Mouse (Mus musculus) spleen, postnatal 14 days (tissue): Measurements from ENCODE around the gene Bub1b.

ENCODE experiments used
- DNase-seq, 2 experiments: peaks; one replicate each; pipeline ENCODE4 v3.0.0; 2021 to 2022; ENCODE audit warnings: low spot score in 2 of 2

The Bub1b gene

DNA sequence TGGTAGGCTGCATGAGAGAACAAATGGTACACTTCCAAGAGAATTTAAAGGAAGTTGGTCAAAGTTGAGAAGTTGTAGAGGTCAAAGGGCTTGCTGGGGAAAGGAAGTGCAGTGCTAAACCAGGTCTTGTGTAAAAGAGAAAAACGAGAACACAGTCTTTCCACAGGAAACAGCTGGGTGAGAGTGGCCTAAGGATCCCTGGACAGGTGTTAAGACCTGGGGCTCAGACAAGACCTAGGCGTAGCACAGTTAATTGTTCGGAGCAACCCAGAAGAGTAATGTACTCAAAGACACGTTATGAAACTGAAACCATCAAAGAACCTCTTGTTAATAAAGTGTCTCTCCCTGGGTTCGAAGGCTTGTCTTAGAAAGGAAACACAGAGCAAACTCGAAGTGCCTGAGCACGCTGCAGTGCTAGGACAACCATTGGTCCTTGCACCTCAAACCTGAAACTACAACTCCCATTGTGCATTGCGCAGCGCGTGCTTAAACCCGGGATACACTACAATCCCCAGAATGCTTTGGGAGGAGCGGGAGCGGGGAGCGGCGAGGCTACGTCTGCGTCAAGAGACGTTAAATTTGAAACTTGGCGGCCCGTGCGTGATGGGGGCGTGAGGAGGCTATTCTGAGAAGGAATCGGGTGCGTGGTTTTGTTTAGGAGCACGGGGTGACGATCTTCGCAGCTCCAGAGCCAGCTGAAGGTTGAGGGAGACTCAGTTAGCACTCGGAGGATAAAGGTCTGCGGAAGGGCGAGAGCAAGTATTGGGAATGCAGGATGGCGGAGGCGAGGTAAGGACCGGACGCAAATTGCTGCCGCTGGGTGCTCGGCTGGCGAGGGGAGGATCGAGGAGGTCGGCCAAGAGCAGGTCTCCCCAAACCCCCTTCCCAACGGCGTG, at the start of gene Bub1b:
Gene Bub1b, plus strand, starts transcription at position 539 of the 896 bp plus-strand sequence.
- peak; percentile 78 to 90 for DNase-seq

DNA sequence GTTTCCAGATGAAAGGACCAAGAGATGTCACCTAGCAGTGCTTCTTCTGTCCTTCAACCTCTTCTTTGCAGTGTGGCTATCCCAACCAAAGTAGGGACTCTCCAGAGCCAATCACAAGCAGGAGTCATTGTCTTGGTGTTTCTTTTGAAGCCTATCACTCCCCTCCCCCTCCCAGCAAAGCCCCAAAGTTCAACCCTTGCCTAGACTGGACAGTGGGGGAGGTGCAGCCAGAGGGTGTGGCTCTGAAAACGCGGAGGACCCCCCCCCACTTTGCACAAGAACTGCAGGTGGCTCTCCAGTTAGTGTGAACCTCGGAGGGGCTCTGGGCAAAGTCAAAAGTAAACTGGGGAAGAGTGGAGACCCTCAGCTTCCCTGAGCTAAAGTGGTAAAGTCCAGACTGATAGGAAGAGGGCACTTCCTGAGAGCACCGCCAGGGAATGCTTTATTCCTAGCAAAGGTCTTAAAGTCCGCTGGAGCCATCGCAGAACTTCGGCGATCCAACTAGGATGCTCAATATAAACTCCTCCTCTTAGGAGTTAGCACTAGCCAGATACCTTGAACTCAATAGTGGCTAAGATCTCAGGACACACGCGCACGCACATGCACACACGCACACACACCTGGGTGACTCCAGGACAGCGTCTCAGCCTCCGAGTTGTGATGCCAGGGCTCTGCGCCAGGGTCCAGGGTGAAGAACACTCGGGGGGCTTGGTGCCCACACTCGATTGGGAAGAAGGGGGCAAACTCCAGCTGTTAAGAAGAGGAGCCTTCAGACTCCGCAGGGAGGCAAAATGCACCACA, 49.4 kb upstream of the Bub1b start:
- no peak for DNase-seq

DNA sequence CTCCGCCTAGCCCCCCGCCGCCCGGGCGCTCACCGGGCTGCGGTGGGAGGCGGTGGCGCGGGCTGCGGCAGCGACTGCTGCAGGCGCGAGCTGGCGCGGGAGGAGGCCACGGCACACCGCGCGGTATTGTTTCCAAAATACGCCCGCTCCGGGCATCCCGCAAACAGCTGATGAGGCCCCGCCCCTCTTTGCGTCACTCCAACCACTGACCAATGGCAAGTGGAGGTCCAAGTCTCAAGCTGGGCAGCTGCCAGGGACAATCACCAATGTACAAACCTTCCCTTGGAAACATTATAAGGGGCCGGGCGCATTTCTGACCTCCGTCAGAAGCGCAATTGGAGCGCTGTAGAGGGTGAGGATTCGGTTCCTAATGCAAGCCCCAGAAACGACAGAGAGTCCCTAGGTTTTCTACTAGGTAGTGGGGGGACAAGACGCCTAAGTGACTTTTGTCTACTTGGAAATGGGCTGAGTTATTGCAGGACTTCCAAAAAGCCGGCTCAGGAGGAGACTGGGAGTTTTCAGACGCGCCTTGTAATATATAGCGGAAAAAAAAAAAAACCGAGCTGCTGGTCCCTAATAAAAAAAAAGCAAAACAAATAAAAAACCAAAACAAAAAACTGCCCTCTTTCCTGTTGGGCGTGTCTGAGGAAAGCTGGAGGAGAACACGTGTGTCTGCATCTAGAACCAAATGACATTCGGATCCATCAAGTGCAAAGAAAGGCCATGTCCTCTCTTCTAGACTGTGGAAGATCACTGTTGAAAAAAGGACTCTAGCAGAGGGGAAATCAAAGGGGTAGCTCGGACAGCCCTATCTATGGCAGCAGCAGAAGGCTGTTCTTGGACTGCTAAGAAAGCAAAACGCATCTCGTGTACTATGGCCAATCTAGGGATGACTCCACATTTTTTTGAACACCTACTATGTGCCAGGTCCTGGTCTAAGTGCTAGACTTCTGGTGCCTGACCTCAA, 48.2 kb upstream of the Bub1b start, which contains the start of gene Bmf:
Gene Bmf, minus strand, starts transcription at position 181 of the 967 bp plus-strand sequence.
- DNase-seq = peak; percentile 78 to 84

DNA sequence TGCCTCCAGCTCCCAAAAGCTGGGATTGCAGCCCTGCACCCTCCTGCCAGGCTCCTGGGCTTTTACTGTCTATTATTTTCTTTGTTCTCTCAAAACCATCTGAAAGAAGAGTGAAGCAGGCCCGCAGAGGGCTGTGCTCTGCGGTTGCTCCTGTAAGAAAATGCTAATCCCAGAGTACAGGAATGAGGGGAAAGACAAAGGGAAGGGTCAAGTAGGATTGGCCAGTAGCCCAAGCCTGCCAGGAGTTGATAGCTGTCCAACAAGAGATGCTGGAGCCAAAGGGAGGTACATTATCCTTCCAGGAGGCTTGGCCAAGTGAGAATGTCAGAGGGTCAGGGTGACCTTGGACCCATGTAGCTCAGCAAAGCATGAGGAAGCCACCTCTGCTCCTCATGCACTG, 46.4 kb upstream of the Bub1b start:
- no peak for DNase-seq

DNA sequence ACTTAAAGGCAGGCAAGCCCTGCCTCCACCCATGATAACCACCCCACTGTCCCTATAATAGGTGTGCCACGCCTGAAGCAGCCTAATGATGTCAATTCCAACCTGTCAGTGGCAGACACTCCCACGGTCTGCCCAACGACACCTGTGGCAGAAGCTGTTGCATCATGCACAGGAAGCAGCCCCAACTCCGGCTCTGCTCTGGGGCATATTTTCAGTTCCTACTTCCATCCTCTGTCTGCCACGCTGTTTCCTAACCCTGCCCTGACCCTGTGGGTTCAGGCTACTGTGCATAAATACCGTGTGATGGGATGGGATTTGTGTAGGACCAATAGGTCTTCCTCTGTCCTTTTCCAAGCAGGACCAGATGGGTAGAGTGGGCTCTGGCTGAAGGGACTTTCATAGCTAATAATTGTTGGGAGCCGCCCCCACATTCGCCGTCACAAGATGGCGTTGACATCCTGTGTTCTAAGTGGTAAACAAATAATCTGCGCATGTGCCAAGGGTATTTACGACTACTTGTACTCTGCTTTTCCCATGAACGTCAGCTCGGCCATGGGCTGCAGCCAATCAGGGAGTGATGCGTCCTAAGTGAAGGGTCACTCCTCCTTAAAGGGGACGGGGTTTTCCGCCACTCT, 43.5 kb upstream of the Bub1b start:
- DNase-seq = peak in 1 of 2 experiments; percentile 48

DNA sequence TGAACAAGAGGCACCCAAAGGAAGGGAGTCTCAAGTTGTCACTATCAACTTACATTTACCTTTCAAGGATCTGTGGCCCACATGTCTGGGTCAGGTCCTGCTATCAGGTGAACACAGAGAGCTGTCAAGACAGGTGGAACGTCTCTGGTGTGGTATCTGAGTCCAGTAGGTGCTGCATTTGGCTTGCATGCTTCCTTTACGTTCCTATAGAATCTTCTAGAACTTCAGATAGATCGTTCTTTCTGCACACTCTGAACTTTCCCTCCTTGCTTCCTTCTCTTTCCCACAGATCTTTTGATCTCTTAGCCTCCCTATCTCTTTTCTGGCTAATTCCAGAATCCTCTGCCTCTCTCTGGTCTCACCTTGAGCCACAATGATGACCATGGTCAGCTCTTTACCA, 39.6 kb upstream of the Bub1b start:
- no peak for DNase-seq

DNA sequence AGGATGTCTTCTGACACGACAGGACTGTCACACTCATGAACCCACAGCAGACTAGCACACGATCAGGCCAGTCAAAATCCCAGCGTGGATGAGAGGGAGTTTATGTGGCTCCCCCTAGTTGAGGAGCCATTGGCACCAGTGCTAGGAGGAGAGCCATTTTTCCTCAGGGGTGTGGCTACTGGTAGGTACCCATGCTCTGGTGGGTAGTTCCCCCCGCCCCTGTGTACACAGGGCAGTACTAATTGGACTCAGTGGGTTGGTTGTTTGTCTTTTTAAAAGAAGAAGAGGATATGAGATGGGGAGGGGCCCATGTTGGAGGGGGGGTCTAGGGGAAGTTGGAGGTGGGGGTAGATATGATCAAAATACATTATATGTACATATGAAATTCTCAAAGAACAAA, 36.0 kb upstream of the Bub1b start:
- no peak for DNase-seq

DNA sequence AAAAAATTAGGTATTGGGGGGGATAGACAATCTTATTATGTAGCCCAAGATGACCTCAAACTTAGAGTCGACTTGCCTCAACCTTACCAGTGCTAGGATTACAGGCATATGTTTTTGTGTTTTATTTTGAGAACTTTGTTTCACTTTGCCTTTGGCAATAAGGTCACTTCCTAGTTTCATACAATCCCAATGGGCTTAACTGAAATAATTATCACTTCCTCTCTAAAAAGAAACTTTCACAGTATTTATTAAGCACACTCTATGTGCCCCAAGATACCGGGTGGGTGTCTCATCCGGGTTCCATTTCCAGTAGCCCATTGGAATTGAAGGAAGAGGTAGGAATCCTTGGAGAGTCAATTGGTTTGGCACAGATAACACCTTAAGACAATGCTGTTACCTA, 35.6 kb upstream of the Bub1b start:
- no peak for DNase-seq

DNA sequence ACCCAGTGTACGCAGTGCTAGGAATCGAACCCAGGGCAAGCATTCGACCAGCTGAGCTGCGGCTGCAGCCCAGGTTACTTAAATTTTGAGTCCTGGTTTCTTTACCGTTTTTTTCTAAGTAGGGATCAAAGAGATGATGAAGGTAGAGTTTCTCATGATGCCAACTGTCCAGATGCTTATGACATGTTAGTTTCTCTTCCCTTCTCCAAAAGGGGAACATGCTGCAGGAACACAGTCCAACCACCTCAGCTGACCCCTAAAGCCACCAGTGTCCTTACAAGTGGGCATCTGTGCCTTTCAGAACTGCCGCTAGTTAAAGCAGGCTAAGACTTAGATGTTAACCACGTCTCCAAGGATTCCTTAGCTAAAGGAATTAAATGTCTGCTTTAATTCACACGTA, 30.8 kb upstream of the Bub1b start:
- no peak for DNase-seq

DNA sequence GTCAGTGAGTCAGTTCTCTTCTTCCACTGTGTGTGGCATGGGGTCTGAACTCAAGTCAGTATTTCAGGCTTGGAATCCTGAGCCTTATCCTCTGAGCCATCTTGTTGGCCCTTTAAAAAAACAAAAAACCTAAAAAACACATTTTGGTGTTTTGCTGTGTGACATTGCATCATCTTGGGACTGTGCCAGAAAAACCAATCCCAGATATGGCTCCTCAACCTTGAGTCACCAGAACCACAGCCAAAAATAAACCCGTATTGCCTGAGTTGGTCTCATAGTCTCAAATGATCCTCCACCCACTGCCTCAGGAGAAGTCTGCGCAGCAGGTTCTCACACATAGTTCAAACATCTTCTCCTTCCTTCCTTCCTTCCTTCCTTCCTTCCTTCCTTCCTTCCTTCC, 27.1 kb upstream of the Bub1b start:
- no peak for DNase-seq

DNA sequence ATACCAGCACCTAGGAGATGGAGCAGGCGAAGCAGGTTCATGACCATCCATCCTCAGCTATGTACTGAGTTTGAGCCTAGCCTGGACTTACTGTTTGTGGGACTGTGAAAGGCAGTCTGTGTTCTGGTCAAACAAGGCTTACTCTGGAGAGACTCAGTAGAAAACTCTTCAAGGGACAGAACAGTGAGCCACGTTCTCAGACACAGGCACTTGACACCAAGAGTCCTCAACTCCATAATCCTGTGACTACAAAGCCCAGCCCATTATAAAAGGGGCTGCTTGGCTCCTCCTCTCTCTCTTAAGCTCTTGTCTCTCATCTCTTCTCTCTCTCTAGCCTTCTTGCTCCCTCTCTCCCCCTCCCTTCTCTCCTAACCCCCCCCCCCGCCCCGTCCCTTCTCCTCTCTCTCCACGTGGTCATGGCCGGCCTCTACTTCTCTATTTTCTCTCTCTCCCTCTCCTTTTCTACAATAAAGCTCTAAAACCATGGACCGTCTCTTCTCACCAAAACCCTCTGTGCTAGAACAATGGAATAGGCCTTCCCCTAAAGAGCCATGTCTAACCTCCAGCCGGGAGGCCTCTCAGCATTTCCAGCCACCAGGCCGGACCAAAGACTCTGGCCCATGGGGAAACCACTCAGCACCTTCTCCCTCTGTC, 25.7 kb upstream of the Bub1b start:
- DNase-seq = no peak

DNA sequence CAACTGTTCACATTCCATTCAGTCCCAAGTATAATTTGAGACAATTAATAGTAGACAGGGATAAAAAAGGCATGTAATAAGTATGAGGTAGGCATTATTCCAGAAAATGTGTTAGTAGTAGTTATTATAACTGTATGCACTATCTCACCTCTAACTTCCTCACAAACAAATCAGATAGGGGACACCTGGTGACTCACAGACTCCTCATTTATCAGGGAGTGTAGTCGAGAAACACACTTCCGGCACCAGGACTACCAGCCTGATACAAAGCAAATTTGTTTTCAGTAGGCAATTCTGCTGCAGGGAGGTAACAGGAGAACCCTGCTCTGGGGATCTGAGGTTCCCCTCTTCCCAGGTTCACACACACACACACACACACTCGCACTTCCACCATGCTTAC, 24.9 kb upstream of the Bub1b start:
- no peak for DNase-seq

DNA sequence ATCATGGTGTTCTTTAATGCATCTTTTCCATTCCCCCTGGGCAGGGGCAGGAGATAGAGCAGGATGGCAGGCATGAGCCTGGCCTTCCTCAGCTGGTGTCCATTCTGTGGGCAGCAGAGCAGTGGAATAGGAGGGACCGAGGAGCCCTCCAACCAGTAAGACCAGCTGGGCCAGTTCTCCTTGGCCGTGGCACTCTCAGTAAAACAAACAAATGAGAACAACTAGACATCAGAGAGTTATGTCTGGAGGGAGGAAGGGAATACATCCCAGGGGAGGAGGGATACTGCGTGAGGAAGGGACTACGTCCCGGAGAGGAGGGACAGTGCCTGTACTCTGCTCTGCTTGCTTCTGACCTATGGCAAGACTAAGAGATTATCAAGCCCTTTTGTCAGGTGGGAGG, 12.0 kb upstream of the Bub1b start:
- no peak for DNase-seq

DNA sequence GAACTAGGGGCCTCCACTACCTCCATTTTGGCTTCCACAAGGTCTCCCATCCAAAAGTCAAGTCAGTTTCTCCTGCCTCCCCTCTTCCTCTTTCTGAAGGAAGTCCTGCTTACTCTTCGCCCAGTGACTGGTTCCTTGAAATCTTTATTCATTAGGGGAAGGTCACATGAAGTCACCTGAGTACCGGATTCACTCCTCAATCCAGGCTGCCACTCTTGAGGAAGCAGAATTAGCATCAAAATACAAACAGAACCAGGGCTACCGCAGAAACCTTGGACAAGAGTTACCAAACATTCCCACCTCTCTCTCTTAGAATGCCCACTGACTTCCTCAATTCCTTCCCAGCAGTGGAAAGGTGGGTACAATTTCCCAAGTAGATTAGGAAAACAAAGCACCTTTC, 10.3 kb upstream of the Bub1b start:
- no peak for DNase-seq

DNA sequence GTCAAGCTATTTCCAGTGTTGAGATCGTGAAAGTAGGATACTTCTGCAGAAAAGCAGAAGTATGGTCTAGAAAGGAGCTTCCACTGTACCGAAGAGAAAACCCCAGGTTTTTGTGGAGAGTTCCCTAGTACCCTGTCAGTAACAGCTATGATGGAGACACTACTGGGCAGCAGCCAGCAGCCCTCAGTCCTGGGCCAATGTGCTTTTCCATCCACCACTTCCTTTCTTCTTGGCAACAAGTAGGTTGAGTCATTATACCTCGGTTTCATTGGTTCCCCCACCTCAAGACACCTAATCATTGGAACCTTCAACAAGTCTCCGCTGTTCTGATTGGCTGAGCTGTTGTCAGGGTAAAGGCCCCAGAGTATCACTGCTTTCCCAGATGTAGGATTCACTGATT, 6.9 kb upstream of the Bub1b start:
- no peak for DNase-seq

DNA sequence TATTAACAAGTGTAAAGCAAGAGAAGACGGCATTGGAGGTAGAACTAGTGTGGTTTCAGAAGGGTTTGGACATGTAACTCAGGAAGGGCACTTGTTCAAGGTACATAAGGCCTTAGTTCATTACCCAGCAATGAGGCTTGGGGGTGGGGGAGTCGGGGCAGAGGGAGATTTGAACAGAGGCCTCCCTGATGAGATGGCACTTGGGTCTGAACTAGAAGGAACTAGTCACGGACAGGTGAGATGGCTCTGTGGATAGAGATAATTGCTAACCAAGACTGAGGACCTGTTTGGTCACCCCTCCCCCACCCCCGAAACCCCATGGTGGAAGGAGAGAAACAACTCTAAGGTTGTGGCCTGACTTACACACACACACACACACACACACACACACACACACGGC, 1.1 kb downstream of the Bub1b start:
- DNase-seq = no peak

DNA sequence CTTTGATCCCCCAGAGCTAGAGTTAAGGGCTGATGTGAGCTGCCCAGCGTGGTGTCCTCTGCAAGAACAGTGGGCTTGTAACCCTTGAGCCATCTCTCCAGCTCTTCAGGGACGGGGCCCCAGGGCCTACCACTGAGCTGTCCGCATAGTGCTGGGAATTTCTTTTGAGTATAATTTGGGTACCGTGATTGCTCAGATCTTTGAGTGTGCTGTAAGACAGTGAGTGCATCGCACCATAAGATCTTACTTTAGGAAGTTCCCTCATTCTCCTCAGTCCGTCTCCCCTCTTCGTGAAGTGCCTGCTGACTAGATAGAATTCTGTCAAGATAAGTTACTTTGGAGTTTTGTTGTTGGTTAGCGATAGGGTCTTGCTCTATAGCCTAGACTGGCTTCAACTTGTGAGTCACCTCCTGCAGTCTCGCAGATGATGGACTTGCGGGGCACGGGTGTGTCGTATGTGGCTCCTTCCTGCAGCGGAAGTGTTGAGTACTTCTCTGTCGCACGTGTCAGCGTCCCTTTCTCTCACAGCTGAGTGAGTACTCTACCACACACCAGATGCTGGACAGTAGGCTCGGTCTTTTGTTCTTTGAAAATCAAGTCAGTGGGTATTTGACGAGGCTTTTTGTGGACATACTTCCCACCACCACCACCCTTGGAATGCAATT, 3.7 kb downstream of the Bub1b start:
- DNase-seq = no peak

DNA sequence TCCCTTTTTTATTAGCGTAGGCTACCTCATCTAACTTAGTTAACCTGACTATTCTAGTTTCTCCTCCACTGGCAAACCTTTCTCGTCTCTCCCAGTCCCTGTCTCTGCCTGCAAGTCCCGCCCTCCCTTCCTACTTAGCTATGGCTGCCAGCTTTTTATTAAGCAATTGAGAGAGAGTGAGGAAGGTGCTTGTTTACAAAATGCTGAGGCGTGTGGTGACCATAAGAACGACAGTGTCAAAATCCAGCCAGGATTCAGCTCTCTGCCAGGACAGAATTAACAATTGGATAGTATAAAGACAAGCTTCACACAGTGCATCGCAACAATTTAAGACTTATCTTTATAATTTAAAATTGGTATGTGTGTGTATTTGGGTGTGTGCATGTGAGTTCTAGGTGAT, 6.1 kb downstream of the Bub1b start:
- no peak for DNase-seq

DNA sequence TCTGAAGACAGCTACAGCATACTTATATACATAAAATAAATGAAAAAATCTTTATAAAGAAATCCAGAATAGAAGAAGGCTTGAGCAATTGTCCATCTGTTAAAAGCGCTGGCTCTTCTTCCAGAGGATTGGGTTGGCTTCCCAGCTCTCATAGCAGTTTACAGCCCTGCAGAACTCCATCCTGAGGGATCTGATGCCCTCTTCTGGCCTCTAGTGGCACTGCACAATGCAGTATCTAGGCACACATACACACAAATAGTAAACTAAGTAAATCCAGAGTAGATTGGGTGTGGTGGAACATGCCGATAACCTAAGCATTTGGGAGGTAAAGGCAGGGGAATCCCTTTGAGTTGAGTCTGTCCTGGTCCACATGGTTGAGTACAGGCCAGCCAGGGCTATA, 8.0 kb downstream of the Bub1b start:
- DNase-seq = peak; percentile 41 to 49

DNA sequence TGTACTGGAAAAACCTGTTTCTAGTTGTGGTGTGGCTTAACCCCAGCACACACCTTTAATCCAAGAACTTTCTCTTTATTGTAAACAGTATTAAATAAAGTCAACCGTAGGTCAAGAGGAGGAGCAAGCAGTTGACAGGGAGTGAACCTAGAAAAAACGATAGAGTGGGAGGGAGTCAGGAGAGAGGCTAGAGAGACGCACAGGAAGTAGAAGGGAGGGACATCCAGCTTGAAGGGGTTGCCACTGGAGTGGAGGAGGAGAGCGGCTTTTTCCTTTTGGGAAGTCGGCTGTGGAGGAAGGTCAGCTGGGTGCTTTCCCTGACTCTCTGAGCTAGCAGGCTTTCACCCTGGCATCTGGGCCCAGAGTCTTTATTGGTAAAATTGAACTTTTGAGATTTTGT, 9.0 kb downstream of the Bub1b start:
- DNase-seq = no peak
